Mouse (Mus musculus): Measurements from ENCODE around the gene Chd9.
"Not testable (repeated sequence)": the region's sequence is repeated elsewhere in the genome, so short reads cannot be mapped to it uniquely, and the experiment has no call there.

Chd9 gene

DNA sequence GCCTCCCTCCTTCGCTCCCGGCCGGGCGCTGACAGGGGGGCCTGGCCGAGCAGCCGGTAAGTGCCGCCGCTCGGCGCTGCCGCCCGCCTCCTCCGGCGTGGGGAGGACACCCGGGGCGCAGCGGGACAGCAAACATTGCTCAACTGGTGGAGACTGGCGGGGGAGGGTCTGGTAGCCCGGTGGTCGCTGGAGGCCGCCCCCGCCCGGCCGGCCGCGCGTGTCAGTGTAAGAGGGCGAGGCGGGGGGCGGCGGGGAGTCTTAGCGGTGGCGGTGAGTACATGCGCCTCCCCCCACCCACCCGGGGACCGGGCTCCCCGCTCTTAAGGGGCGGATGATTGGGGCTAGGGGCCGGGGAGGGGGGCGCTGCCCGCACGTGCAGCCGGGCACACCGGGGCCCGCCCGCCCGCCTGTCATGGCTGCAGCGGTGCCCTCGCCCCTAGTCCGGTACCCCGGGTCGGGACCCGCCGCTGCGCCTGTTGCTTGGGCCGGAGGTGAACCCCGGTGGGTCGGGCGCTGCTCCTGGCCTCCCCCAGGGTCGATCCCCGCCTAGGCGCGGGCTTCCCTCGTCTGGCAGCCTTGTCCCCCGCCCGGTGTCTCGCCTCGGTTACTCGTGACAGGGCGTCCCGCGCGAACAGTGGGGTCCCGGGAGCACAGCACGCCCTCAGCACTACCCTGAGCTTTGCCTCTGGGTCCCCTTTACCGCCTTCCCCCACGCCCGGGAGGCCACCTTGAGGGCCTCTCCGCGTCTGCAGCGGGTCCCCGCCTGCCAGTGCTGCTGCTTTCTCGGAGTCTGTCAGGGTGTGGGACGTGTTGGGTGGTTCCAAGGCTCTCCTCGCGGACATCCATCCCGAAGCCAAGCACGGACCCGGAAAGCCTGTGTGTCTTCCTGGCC, 80.7 kb downstream of the Chd9 start:
- DNase-seq, result peak; percentile 73

DNA sequence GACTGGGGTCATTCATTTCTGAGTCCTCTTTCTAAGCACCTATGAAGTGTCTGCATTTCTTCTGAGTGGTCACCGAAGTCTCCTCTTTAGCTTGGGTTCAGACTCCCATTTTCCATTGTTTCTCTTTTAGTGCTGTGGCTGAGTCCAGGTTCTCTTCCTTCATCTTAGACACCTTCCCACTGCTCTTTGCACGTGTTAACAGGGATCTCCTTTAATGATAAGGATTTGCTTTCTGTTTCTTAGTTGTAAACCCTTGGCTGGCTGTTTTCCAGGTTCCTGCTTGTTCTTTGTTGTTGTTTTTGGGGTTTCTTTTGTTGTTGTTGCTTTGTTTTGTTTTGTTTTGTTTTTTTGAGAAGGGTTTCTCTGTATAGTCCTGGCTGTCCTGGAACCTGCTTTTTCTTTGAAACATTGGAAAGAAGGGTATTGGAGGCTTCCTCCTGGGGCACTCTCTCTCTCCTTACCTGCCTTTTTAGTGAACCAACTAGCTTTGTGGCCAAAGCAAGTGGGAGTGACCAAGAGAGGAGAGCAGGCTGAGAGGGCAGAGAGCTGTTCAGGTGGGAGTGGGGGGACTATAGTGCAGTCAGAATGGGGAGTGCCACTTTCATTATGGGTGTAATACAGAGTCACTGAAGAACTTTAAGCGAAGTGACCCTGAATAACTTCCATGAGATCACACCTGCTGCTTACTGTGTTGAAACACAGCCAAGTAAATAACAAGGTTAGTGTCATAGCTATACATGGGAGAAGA, 95.2 kb downstream of the Chd9 start:
- DNase-seq, result no peak

DNA sequence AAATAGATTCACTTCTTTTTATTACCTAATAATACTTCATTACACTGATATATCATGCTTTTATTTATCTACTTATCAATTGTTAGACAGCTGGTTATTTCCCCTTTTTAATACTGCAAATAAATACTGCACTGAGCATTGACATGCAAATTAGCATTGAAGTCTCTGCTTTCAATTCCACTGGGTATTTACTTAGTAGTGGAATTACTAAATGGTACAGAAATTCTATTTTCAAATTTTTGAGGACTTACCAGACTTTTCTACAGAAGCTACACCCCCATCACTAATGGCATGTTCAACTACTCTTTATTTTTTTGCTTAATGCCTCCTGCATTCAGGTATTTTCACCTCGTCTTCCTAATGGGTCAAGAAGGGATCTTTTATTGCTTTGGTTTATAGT, 100.3 kb downstream of the Chd9 start:
- no peak for DNase-seq

DNA sequence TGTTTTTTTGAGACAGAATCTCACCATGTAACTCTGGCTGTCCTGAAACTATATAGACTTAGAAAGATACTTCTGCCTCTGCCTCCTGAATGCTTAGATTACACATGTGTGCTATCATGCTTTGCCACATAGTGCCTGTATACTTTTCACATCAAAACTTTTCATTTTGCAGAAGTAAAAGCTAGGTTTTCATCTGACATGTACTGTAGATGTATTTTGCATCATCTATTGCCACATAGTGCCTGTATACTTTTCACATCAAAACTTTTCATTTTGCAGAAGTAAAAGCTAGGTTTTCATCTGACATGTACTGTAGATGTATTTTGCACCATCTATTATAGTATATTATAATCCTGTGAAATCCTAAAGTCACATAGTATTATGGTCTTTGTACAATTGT, 102.0 kb downstream of the Chd9 start:
- DNase-seq, result not testable (repeated sequence)

DNA sequence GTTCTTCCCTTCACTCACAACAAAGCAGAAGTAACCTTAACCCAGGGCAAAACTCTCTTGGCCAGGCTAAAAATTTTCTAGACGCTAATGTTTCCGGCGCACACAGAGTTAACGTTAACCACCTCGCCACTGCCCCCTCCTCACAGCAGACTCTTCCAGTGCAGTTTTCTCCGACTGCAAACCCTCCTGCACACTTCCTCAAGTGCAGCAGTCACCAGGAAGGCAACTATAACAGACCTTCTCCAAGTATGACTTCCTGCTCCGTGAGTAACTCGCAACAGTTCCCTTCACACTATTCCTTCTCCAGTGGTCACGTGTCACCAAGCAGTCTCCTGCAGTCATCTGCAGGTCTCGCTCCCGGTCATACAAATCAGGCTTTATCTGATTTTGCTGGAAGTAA, 104.8 kb downstream of the Chd9 start:
- DNase-seq, result no peak

DNA sequence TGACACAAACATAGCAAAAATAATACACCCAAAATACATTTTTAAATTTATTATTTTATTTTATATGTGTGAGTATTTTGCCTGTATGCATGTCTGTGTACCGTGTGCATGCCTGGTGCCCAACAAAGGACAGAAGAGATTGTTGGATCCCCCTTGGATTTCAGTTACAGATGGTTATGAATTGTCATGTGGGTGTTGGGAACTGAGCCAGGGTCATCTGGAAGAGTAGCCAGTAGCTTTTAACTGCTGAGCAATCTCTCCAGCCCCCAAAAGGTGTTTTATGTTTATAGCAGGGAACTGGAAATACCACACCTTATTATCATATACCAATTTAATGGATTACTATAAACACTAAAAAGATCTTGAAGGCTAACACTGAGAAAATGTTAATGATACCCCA, 106.6 kb downstream of the Chd9 start:
- no peak for DNase-seq

DNA sequence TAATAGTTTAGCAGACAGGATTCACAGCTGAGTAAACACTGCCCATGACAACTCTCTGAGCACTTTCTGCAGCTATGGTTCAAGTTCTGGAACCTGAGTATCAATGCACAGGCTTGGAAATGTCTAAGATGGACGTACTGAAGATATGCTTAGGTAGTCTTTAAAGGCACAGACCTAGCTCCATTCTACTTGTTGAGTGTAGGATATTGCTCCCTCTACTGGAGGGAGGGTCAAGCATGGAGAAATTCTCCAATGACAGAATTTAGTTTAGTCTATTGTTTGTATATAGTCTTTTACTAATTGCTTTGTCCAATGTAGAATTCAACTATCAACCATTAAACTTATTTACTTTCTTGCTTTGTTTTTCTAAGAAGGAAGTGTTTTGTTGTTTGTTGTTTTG, 108.7 kb downstream of the Chd9 start:
- DNase-seq, result peak; percentile 37

DNA sequence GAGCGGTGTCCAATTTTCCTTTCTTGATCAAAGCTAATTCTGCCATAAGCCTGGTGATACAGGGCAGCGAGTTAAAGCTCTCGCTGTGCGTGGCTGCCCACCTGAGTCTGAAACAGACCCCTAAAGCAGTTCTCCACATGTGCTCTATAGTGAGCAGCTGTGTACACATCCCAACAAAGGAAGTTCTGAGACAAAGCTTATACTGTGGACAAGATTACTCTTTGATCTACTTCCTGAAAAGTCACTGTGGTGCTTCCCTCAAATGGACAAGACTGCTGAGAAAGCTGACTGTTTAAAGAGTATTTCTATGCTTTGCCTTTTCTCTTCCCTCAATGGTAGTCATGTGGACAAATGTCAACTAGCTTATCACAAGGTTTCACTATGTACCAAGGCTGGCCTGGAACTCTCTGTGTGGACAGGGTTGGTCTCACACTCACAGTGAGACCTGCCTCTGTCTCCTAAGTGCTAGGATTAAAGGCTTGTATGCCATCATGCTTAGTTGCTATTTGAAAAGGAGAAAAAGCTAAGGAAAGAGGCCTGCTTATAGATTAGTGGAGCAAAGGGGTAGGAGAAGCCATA, 110.3 kb downstream of the Chd9 start:
- DNase-seq, result no peak

DNA sequence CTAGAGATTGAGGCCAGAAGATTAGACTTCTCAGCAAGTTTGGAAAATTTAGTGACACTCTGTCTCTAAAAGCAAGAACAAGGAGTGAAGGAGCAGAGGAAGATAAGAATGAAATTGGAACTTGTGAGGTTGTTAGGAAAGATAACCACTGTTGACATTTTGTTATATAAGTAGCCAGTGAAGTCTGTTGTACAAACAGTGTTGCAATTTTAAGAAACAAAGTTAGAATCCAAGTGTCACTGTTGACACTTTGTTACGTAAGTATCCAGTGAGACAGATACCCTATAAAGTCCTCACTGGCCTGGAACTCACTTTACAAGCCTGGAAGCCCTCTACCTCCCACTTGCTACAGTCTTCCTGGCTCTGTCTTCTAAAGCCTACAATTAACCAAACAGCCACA, 111.7 kb downstream of the Chd9 start:
- DNase-seq, result no peak

DNA sequence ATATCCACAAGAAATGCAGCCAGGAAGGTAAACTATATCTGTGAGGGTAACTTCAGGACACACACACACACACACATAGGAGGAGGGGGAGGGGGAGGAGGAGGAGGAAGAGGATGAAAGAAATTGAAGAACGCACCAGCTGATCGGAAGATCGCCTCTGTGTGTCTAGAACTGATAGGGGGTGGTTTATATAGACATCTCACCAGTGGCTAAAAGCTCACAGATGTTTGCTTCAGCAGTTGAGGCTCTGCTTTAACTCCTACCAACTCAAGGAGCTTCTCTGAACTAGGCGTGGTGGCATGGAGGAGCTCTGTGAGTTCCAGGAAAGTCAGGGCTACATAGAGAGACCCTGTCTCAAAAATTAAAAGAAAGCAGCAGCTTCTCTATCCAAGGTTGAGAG, 115.6 kb downstream of the Chd9 start:
- DNase-seq, result no peak

DNA sequence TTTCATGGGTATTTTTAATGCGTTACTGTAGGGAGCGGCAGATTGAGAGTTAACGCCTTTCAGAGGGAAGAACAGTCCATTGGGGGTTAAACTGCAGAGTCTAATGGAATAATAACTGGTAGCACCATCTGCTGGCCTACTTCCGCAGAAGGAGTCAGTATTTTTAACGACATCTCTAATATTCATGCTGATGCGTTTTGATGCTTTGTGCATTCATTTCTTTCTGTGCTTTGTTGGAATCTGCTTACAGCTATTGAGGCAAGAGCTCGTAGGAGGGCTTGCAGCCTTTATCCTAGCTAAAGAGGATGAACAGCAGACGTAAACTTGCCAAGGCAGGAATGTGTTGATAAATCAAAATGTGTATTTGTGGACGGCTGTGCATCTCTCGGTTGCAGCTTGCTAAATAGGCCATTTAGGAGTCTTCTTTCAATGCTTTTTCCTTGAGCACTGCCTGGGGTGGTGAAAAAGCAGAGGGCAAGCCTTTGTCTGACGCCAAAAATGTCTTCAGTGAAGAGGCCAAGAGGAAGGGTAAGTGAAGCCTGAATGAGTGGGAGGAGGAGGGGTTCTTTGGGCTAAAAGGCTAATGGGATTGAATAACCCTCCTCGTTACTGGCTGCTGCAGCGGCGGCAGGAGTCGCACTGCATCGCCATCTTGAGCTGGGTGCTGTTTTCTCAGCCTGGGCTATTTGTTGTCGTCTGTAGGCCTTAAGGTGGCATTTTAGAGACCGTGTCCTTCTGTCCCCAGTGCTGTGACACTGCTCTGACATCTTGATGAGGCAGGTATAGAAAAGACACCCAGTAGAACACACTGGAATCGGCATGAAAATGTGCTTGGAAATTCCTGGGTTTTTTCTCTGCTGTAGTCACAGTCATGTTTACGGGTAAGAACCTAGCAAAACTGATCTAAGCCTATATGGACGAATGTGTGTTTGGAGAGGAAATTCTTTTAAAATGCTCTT, 126.9 kb downstream of the Chd9 start:
- DNase-seq, result peak; percentile 57

DNA sequence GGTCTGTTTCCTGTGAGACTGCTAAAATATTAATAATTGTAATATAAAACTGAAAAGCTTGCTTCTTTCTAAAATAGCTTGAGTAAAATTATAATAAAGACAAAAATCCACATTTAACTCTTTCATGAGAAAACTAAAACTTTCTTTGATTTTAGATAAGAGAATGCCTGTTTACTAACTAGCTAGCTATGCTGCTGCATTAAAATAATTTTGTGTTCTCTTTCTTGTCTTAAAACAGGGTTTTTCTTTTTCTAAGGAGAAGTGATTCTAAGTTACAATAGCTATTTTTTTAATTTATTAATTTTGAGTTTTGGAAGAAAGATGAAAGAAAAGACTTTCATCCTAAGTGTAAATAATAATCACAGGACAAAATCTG, 127.6 kb downstream of the Chd9 start:
- no peak for DNase-seq

DNA sequence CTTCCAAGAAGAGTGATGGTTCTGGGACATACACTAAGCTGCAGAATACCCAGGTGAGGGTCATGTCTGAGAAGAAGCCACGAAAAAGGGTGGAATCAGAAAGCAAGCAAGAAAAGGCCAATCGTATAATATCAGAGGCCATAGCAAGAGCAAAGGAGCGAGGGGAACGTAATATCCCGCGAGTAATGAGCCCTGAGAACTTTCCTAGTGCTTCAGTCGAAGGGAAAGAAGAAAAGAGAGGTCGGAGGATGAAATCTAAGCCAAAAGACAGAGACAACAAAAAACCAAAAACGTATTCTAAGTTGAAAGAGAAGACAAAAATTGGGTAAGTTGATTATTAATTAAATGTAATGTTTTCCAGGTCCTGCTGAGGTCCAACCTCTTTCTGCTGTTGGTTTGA, 128.2 kb downstream of the Chd9 start:
- DNase-seq, result no peak

DNA sequence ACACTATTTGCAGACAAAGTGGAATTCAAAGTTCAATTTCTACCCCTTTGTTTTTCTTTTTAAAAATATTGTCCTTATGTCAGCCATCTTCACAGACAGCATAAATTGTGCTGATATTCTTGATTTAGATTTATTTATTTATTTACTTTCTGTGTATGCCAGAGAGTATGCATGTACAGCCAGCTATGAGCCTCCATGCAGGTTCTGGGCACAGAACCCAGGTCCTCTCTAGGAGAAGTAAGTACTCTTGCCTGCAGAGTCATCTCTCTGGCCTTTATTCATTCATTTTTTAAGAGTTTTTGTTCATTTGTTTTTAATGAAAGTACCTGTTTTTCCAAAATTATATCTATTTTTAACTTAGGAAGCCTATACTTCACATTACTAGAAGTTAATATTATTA, 129.6 kb downstream of the Chd9 start:
- no peak for DNase-seq

DNA sequence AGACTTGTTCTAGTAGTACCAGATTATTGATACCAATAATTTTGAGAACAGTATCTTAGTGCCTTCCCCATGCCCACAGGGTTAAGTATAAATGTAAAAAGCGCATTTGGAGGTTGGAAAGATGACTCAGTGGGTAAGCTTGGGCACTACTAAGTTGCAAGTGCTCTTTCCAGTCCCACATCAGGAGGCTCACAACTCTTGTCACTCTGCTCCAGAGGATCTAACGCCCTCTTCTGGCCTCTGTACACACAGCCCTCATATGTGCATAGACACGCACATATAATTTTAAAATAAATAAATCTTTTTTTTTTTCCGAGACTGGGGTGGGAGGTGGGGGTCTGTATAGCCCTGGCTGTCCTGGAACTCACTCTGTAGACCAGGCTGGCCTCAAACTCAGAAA, 131.6 kb downstream of the Chd9 start:
- no peak for DNase-seq

DNA sequence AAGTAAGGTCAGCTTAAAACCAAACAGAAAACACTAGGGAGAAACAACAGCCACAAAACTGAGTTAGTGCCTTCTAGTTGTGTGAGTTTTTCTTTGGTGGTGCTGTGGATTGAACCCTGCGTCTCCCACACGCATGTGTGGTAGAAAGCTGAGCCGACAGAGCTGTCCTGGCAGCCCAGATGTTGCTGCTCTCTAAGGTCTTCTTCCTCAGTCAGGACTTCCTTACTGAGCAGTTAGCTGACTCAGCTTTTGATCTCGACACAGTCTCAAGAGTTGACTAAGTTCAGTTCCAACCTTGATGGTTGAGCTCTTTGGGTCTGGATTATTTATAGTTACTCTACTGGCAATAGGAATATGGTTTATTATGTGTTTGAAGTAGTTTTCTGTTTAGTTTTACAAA, 133.5 kb downstream of the Chd9 start:
- DNase-seq, result peak; percentile 56

DNA sequence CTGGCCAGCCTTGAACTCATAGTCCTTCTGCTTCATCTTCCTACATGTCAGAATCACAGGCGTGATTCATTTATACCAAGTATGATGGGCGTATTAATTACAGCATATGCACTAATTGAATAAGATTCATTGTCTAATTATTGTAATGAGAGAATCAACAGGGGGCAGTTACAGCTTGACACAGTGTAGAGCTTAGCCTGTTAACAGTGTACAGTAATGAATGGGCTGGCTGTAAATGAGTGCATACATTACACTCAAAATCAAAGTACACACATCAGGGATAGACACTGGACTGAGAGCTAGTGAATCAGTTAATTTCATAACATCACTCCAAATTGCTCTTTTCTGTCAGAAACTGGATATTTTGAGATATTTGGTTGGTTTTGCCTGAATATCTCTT, 135.9 kb downstream of the Chd9 start:
- no peak for DNase-seq

DNA sequence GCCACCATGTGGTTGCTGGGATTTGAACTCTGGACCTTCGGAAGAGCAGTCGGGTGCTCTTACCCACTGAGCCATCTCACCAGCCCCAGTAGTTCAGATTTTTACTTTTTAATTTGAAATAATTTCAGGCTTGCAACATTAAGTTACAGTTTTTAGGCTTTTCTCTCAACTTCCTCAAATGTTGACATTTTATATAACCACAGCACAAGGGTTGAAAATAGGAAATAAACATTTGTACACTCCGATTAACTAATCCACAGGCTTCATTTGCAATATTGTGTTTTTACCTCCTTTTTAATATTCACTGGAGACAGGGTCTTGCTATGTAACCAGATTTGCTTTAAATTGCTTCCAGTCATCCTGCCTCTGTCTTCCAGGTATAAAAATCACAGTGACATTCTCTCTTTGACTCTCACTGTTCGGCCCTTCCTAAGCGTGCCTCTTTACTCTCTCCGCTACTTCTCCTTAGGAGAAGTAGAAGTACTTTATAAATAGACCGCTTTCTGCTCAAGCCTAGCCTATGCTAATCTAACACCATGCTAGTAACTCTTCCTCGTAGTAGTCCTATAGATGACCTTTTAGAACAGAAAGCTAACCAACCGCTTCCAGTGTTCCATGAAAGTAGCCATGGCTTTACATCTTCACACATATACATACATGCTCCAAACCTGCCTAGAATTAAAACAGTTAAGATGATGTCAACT, 137.5 kb downstream of the Chd9 start:
- DNase-seq, result no peak

DNA sequence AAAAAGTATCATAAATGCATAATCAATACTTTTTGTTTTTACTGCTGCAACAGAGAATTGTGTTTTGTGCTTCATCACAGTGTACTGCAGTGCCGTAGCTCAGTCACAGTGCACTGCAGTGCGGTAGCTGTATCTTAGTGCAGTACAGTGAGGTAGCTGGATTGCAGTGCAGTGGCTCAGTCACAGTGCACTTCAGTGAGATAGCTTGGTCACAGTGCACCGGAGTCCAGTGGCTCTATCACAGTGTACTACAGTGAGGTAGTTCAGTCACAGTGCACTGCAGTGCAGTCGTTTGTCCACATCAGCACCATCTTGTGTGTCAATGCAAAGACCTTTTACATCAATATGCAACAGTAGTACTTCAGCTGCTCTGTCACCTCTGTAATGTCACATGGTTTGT, 140.2 kb downstream of the Chd9 start:
- no peak for DNase-seq

DNA sequence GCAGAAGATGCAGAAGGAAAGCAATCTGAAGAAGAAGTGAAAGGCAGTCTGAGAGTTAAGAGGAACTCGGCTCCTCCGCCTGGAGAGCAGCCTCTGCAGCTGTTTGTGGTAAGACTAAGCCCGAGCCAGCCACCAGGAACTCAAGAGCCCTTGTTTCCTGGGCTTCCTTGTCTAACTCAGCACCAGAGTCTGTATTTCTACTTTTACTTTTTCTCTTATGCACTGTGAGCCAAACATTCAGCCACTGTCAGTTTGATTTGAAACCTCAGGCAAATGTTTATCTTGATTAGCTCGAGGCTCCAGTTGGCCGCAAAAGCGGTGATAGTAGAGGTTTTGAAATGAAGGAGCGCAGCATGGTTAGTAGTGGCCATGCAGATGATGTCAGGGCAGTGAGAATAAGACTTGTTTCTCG, 148.8 kb downstream of the Chd9 start:
- DNase-seq, result peak; percentile 50

DNA sequence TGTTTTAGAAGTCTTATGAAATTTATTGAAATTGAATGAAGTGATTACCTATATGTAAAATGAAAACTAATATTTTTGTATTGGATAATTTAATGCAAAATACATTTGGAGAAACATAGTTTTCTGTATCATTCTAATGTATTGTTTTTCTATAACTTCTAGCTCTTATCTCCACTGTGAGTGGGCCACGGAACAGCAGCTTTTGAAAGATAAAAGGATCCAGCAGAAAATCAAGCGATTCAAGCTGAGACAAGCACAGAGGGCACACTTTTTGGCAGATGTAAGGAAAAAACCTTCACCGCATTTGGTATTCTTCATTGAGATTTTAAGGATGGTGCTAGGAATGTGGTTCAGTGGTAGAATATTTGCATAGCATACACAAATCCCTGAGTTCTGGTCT, 150.6 kb downstream of the Chd9 start:
- no peak for DNase-seq

DNA sequence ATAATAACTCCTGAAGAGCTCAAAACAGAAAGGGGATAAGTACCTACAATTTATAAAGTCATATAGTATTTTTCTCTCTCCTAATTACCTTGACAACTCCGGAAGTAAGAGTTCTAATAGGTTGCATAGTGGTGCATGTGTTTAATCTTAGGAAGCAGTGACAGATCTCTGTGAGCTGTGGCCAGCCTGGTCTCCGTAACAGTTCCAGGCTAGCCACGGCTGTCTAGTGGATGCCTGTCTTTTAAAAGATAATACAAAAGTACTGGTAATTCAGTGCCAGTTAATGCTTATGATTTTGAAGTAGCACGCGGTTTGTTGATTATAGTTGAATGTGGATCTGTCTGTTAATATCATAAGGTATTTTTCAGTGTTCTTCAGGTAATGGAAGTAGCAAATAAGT, 151.1 kb downstream of the Chd9 start:
- no peak for DNase-seq

All from thymus, postnatal 14 days (tissue).